Mouse (Mus musculus) spleen, adult 2 months (tissue): ENCODE data around the gene Cntnap2. TPM values are rescaled to one million over a fixed set of nuclear protein-coding genes. Genes with fewer than 3 reads are reported as not detected.

Experiments
- DNase-seq, 2 experiments: peaks; one replicate each; pipeline versions ENCODE4 v3.0.0 to v3.0.0-alpha.2; 2012 to 2021; ENCODE audit warnings: low spot score in 2 of 2, low read depth in 1 of 2
- H3K27ac ChIP-seq: fragments of 200-500 bp; 2 replicates; pipeline ENCODE4 v1.5.1; 2012; ENCODE audit warnings: low read length, inconsistent platforms; ENCODE audit not compliant: insufficient read depth
- H3K27me3 ChIP-seq: fragments of 200-500 bp; 2 replicates; pipeline ENCODE4 v1.6.1; 2012; ENCODE audit warnings: mild to moderate bottlenecking, moderate library complexity, low read length, inconsistent platforms; ENCODE audit not compliant: control insufficient read depth, insufficient read depth
- H3K36me3 ChIP-seq: fragments of 200-500 bp; 2 replicates; pipeline ENCODE4 v1.6.1; 2012; ENCODE audit warnings: mild to moderate bottlenecking, low read length, inconsistent platforms; ENCODE audit not compliant: control insufficient read depth, insufficient read depth
- H3K4me1 ChIP-seq: fragments of 200-500 bp; 2 replicates; pipeline ENCODE4 v1.6.1; 2011; ENCODE audit warnings: inconsistent platforms; ENCODE audit not compliant: control insufficient read depth, insufficient read depth, insufficient read length
- H3K4me3 ChIP-seq: fragments of 200-500 bp; 2 replicates; pipeline ENCODE4 v1.5.1; 2011; ENCODE audit warnings: mild to moderate bottlenecking, inconsistent platforms; ENCODE audit not compliant: insufficient read depth, insufficient read length; ENCODE audit errors: extremely low read depth
- CTCF ChIP-seq: fragments of 200-500 bp; IDR thresholded peaks from 2 replicates; pipeline ENCODE4 v1.5.1; 2011; ENCODE audit warnings: mild to moderate bottlenecking, inconsistent platforms; ENCODE audit not compliant: insufficient read depth, insufficient read length, insufficient replicate concordance; ENCODE audit errors: extremely low read depth
- POLR2A ChIP-seq: fragments of 200-500 bp; IDR thresholded peaks from 2 replicates; pipeline ENCODE4 v1.6.1; 2011; ENCODE audit warnings: low read depth, low read length, inconsistent platforms
- WGBS: fragments of 180-500 bp; shearing (Covaris S2); methylation state at CpG from one replicate; pipeline ENCODE4 v1.1.7; 2018; 5-methylcytosine and 5-hydroxymethylcytosine counted together
- polyA plus RNA-seq: library from polyadenylated mRNA; depleted of rRNA; stranded (reverse); fragments of >200 nt; gene quantifications from 2 replicates; pipeline ENCODE4 v1.2.3, GENCODE M21; 2012

Gene Cntnap2
- polyA plus RNA-seq, 1 experiment: not detected

DNA sequence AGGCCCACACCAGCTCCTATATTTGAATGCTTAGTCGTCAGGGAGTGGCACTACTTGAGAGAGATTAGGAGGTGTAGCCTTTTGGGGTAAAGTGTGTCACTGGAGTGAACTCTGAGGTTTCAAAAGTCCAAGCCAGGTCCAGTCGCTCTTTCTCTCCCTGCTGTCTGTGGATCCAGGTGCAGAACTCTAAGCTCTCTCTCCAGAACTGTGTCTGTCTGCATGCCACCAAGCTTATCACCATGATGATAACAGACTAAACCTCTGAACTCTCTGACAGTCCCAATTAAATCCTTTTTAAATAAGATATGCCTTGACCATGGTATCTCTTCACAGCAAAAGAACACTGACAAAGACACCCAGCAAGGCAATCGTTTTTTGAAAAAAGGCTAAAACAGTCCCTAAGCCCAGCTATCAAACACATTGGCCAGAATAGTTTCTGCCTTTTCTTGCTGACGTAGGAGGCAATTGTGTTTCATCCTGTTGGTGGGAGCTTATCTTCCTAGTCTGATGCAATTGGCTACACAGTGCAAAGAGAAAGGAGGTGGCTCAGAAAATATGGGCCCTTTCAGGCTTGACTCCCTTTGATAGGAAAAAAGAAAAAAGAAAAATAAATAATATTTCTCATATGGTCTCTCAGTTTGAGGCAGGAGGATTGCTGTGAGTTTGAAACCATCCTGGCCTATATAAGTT is 2281.8 kb downstream of the Cntnap2 start:
- DNase-seq: no peak
- no peaks in the 10 kb centered on the region for H3K36me3 ChIP-seq
- no peak overlapping the region for H3K4me3 ChIP-seq
- H3K4me1 ChIP-seq: no peaks in the 10 kb centered on the region
- H3K27ac ChIP-seq: no peak overlapping the region
- TF ChIP-seq CTCF (no peak), POLR2A (no peak)
- 82% methylated on average over 4 of the region's 4 CpGs for WGBS
- no peaks in the 10 kb centered on the region for H3K27me3 ChIP-seq

DNA sequence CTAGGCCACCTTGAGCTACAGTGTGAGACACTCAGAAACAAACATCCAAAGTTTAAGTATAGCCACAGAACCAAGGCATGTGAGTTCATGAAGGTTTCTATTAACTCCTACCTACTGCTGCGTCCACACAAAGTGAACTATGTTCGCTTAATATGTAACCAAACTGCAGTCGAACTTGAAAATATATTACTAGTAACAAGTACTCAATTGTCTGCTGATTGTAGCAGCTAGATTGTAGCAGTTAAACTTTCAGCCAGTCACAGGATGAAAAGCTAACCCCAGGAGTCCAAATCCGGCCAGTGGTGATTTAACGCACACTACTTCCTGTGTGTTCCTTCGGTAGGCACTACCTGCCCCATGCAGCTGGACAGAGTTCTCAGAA is 2282.3 kb downstream of the Cntnap2 start:
- H3K27ac ChIP-seq: no peak overlapping the region
- H3K36me3 ChIP-seq: no peaks in the 10 kb centered on the region
- no peaks in the 10 kb centered on the region for H3K4me1 ChIP-seq
- no peaks in the 10 kb centered on the region for H3K27me3 ChIP-seq
- TF ChIP-seq CTCF: no peak
- TF ChIP-seq POLR2A: no peak
- 68% methylated on average over 6 of the region's 6 CpGs for WGBS
- DNase-seq: no peak
- no peak overlapping the region for H3K4me3 ChIP-seq

DNA sequence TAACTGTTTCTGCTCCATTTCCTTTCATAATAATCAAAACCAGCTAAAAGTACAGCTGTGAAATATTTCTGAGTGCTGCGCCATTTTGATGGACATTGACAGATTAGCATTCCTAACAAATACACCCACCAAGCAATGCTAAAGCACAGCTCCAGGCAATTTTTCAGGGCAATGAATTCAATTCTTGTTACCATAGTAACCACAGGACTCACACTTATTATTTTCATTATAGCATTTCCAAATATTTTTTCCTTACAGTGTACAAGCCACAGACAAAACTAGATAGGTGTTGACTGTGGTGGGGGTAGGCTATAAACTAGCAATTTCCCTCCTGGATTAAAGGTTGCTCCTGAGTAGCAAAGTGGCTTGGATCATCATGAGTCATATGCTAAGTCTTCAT is 2284.1 kb downstream of the Cntnap2 start:
- Histone ChIP-seq H3K4me1 (no peaks in the 10 kb centered on the region), H3K27me3 (no peaks in the 10 kb centered on the region), H3K27ac (no peak overlapping the region), H3K36me3 (no peaks in the 10 kb centered on the region), H3K4me3 (no peak overlapping the region)
- 98% methylated on average over 1 of the region's 1 CpGs for WGBS
- no peak for DNase-seq
- TF ChIP-seq CTCF (no peak), POLR2A (no peak)

DNA sequence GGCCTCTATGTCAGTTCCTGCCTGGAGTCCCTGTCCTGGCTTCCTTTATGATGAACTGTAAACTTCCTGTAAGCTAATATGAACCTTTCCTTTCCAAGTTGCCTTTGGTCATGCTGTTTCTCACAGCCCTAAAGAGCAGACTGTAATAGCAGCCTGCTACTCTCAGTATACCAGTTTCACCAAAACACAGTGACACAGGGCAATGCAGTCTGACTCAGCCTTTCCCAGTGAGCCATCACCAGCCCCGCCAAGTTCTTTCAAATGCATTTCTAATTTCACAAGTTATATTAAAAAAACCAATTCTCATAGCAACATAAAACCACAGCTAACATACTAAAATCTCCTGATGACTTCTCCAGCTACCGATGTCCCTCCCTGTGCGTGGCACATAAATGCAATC is 2285.5 kb downstream of the Cntnap2 start:
- H3K4me1 ChIP-seq: no peaks in the 10 kb centered on the region
- no peak overlapping the region for H3K4me3 ChIP-seq
- WGBS: 73% methylated on average over 3 of the region's 3 CpGs
- H3K36me3 ChIP-seq: no peaks in the 10 kb centered on the region
- DNase-seq: no peak
- TF ChIP-seq POLR2A: no peak
- no peak for TF ChIP-seq CTCF
- no peak overlapping the region for H3K27ac ChIP-seq
- H3K27me3 ChIP-seq: no peaks in the 10 kb centered on the region

DNA sequence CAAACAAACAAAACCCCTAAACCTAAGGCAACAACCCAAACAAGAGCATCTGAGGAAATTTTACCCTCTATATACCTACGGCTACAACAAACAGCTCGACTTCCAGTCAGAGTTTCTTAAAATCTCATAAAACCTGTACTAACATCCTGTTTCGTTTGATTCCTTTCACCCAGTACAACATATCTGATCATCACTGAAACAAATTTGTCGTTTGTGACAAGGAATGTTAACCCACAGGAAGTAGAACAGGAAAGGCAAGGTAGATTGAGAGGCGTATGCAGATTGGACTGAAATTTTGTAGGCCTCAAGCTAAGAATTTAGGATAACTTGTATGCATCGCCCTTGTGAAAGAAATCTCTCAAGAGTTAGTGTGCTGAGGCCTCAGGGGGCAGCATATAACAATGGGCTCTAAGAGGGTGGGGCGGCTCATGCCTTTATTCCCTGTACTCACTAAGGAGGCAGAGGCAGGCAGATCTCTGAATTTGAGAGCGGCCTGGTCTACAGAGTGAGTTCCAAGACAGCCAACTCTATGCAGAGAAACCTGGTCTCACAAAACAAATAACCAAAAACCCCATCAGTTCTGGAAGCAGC is 2291.0 kb downstream of the Cntnap2 start:
- Histone ChIP-seq H3K4me1 (no peaks in the 10 kb centered on the region), H3K27ac (no peak overlapping the region), H3K27me3 (no peaks in the 10 kb centered on the region), H3K36me3 (no peaks in the 10 kb centered on the region), H3K4me3 (no peak overlapping the region)
- 65% methylated on average over 8 of the region's 8 CpGs for WGBS
- no peak for DNase-seq
- TF ChIP-seq CTCF: no peak
- TF ChIP-seq POLR2A: no peak
